ENCODE assay signal across 19 mouse cellular contexts in genomic region chr15:6065100-6065499, GRCm38 (mm10).
"Had no signal": no experiment of that assay in that cellular context is flagged by ENCODE, and none has a peak within 500 bp of the region (broad histone marks: within the 10 kb centered on the region; RNA-seq: fewer than 3 reads in every experiment).

No protein-coding gene starts in this region.

- DNase-seq: cerebellum, adult 9-10 months; cerebellum, adult 9-11 months; cerebellum, postnatal 10 days; cerebellum, postnatal 14 days; cerebellum, postnatal 25 days; cerebellum, postnatal 36 days; embryo, embryonic 11 days; forebrain, postnatal 0 days; gastrocnemius, adult 2 months; gastrocnemius, postnatal 10 days; gastrocnemius, postnatal 14 days; gastrocnemius, postnatal 25 days; gastrocnemius, postnatal 36 days; heart, adult 18-20 months; heart, adult 2 months had no signal

- ATAC-seq: forebrain, embryonic 13.5 days; forebrain, embryonic 14.5 days; forebrain, embryonic 15.5 days; forebrain, embryonic 16.5 days; forebrain, postnatal 0 days had no signal
